Mouse (Mus musculus) heart, embryonic 14.5 days (tissue): ENCODE measurements around the gene Vwf. TPM values are rescaled to one million over a fixed set of nuclear protein-coding genes. Genes with fewer than 3 reads are reported as not detected.

Experiments
- ATAC-seq: fragments of 200-750 bp; cut with Nextera tagmentation; 2 replicates; pipeline ENCODE4 v1.8.0; 2017; ENCODE audit warnings: low read depth, moderate TSS enrichment; ENCODE audit not compliant: insufficient number of reproducible peaks, insufficient read depth, low FRiP score
- H3K27ac ChIP-seq, 2 experiments: fragments of 200-500 bp in 1 of 2; fragments of 300-500 bp in 1 of 2; sonication (generic) in 1 of 2; replicated peaks in 1 of 2; 2 replicates each; pipeline ENCODE4 v1.5.1; 2012 to 2014; ENCODE audit warnings: low read depth in 2 of 2, low read length in 2 of 2, control low read depth in 1 of 2, mild to moderate bottlenecking in 1 of 2, mixed read lengths in 1 of 2; ENCODE audit not compliant: control insufficient read depth in 1 of 2, insufficient read depth in 1 of 2
- H3K27me3 ChIP-seq: fragments of 300-500 bp; sonication (generic); 2 replicates; pipeline ENCODE4 v1.6.1; 2014; ENCODE audit warnings: mild to moderate bottlenecking, low read length, control low read depth; ENCODE audit not compliant: control insufficient read depth, insufficient read depth
- H3K36me3 ChIP-seq: fragments of 300-500 bp; sonication (generic); 2 replicates; pipeline ENCODE4 v1.6.1; 2014; ENCODE audit warnings: mild to moderate bottlenecking, control low read depth, low read length, mixed read lengths; ENCODE audit not compliant: control insufficient read depth, insufficient read depth
- H3K4me1 ChIP-seq, 2 experiments: fragments of 200-500 bp in 1 of 2; fragments of 300-500 bp in 1 of 2; sonication (generic) in 1 of 2; 2 replicates each; pipeline ENCODE4 v1.6.1; 2012 to 2014; ENCODE audit warnings: low read length in 2 of 2, control low read depth in 1 of 2, mixed read lengths in 1 of 2; ENCODE audit not compliant: control insufficient read depth in 2 of 2, insufficient read depth in 2 of 2
- H3K4me2 ChIP-seq: fragments of 300-500 bp; sonication (generic); 2 replicates; pipeline ENCODE4 v1.6.1; 2014; ENCODE audit warnings: mild to moderate bottlenecking, low read length
- H3K4me3 ChIP-seq, 2 experiments: fragments of 200-500 bp in 1 of 2; fragments of 300-500 bp in 1 of 2; sonication (generic) in 1 of 2; 2 replicates each; pipeline ENCODE4 v1.5.1; 2012 to 2014; ENCODE audit warnings: low read length in 2 of 2, mild to moderate bottlenecking in 2 of 2, control low read depth in 1 of 2, low read depth in 1 of 2, moderate library complexity in 1 of 2; ENCODE audit not compliant: control insufficient read depth in 1 of 2, insufficient read depth in 1 of 2
- H3K9ac ChIP-seq: fragments of 300-500 bp; sonication (generic); 2 replicates; pipeline ENCODE4 v1.6.1; 2014; ENCODE audit warnings: mild to moderate bottlenecking, low read length
- H3K9me3 ChIP-seq: fragments of 300-500 bp; sonication (generic); 2 replicates; pipeline ENCODE4 v1.6.1; 2016; ENCODE audit warnings: low read length, control low read depth; ENCODE audit not compliant: control insufficient read depth
- WGBS: fragments of 180-500 bp; shearing (Covaris S2); extraction: QIAGEN DNeasy Blood & Tissue Kit; methylation state at CpG from one replicate; pipeline ENCODE4 v1.1.7; 2014; 5-methylcytosine and 5-hydroxymethylcytosine counted together
- polyA plus RNA-seq: library from polyadenylated mRNA; unstranded; fragments of >200 nt; fragmentation: Nextera tagmentation; extraction: Ambion mirVana; gene quantifications from 2 replicates; pipeline ENCODE4 v1.2.1, GENCODE M21; 2014

The Vwf gene
- polyA plus RNA-seq, 1 experiment from 2014 or later = 27.9 TPM

DNA sequence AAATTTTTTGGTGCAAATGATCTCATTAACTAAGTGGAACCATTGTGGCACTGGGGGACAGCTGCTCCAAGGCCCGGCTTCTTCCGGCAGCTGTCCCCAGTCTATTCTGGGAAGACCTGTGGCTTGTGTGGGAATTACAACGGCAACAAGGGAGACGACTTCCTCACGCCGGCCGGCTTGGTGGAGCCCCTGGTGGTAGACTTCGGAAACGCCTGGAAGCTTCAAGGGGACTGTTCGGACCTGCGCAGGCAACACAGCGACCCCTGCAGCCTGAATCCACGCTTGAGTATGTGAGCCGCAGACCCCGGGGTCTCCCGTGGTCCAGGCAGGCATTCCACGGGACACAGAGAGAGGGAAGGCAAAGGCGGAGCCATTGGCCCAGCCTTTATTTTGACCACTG is 56.7 kb downstream of the Vwf start:
- WGBS = 8% methylated on average over 18 of the region's 18 CpGs
- H3K9ac ChIP-seq = no peak overlapping the region
- H3K4me2 ChIP-seq = peak overlapping the region; percentile 31
- no peak overlapping the region for H3K4me3 ChIP-seq
- H3K4me1 ChIP-seq = peaks cover 0 to 2% of the 10 kb centered on the region in 2 experiments; a peak in 2 of 4 replicates
- no peaks in the 10 kb centered on the region for H3K9me3 ChIP-seq
- H3K27ac ChIP-seq = no peak overlapping the region
- peaks cover 16% of the 10 kb centered on the region; the same call in 1 of the 2 replicates for H3K27me3 ChIP-seq
- no peaks in the 10 kb centered on the region for H3K36me3 ChIP-seq
- peak; percentile 35; the same call in 1 of the 2 replicates for ATAC-seq

DNA sequence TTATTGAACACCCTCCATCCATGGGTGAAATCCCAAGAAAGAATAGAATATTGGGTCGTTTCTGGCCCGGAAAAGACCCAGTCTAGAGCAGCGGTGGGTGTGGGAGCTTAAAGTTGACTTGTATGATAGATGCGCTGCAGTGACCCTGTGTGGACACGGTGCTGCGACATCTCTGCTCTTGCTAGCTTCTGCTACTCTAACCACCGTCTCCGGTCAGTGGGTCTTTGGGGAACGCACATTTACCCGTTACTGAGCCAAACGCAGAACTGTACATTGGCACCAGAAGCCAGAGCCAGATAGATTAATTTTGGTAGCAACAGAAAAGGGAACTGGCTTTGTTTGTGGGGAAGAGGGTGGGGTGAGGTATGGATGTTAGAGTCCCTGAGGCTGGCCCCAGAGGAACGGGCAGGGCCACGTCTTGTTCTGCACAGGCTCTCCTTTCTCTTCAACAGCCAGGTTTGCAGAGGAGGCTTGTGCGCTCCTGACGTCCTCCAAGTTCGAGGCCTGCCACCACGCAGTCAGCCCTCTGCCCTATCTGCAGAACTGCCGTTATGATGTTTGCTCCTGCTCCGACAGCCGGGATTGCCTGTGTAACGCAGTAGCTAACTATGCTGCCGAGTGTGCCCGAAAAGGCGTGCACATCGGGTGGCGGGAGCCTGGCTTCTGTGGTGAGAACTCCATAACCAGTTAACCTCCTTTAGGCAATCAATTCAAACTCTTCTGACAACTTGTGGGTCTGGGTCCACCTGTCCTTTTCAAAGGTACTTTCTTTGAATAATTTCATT is 57.3 kb downstream of the Vwf start:
- no peaks in the 10 kb centered on the region for H3K9me3 ChIP-seq
- H3K4me1 ChIP-seq = peaks cover 0 to 2% of the 10 kb centered on the region in 2 experiments; a peak in 2 of 4 replicates
- no peak overlapping the region for H3K4me3 ChIP-seq
- peaks cover 16% of the 10 kb centered on the region; the same call in 1 of the 2 replicates for H3K27me3 ChIP-seq
- H3K27ac ChIP-seq = no peak overlapping the region
- ATAC-seq = no peak
- peak overlapping the region; percentile 31; the same call in 1 of the 2 replicates for H3K4me2 ChIP-seq
- no peak overlapping the region for H3K9ac ChIP-seq
- H3K36me3 ChIP-seq = no peaks in the 10 kb centered on the region
- WGBS = 81% methylated on average over 26 of the region's 26 CpGs

DNA sequence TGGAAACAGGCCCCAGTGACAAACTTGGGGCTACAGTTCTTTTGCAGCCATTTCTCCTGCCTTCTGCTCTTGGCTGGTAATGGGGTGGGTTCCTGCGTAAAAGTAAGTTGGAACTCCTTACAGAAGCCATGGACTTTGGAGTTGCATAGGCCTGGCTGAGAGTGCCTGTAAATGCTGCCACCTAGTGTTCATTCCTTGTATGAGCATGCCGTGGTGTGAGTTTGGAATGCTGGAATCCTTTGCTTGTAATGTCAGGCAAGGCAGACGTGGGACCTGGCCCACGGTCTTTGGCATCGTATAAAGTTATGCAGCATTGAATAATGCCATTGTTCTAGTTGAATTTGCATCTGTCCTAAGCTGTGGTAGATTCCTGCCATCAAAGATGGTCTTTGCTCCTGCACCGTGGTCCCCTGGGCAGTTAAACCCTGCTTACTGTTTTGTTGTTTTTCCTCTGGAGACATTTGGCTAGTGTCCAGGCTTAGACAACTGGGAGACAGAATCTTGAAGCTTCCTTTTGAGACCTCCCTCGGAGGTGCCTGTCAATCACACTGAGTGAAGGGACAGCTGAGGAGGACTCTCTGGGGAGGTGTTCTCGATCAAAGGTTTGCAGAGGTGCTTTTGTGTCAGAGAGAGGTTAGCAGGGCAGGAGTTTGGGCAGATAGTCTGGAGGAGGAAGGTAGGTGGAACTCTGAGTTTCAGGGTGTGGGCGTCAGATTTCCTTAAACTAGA is 58.1 kb downstream of the Vwf start:
- Histone ChIP-seq H3K36me3 (no peaks in the 10 kb centered on the region), H3K9ac (no peak overlapping the region), H3K27ac (no peak overlapping the region), H3K9me3 (no peaks in the 10 kb centered on the region), H3K27me3 (peaks cover 16% of the 10 kb centered on the region; the same call in 1 of the 2 replicates), H3K4me1 (peaks cover 0 to 2% of the 10 kb centered on the region in 2 experiments; a peak in 2 of 4 replicates), H3K4me3 (no peak overlapping the region), H3K4me2 (no peak overlapping the region)
- 18% methylated on average over 9 of the region's 9 CpGs for WGBS
- 0 out of 2 replicates have a peak, but pooled peaks have one; percentile 31 for ATAC-seq

DNA sequence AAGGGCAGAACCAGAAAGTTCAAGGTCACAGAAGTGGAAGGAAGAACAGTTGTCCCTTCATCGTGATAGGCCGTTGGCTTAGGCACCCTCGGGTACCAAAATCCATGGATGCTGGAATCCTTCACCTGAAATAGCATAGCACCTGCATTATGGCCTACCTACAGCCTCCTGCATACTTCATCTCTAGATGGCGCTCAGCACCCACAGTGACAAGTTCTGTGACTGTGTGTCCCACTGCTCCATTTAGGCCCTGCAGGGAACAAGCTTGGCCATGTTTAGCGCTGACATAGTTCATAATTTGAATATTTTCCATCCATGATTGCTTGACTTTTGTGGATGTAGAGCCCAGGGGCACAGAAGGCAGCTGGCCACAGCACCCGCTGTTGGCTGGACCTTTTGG is 62.5 kb downstream of the Vwf start:
- H3K4me2 ChIP-seq = no peak overlapping the region
- H3K27me3 ChIP-seq = peaks cover 12% of the 10 kb centered on the region; the same call in 1 of the 2 replicates
- no peaks in the 10 kb centered on the region for H3K9me3 ChIP-seq
- no peak overlapping the region for H3K9ac ChIP-seq
- H3K27ac ChIP-seq = no peak overlapping the region
- no peak for ATAC-seq
- H3K36me3 ChIP-seq = no peaks in the 10 kb centered on the region
- no peak overlapping the region for H3K4me3 ChIP-seq
- no peaks in the 10 kb centered on the region for H3K4me1 ChIP-seq
- WGBS = 58% methylated on average over 6 of the region's 6 CpGs

DNA sequence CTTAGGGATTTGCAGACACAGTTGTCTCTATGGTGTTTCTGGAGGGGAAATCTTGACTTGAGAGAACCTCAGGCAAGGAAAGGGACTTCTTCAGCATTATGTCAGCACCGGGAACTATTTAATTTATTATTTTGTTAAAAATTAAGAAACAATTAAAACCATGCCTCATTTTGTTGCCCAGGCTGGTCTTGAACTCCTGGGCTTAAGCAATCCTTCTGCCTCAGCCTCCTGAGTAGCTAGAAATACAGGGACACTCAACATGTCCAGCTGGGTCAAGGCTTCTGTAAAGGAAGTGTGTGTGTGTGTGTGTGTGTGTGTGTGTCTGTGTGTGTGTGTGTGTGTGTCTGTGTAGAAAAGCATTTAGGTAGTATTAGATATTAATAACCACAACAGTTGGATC is 71.3 kb downstream of the Vwf start:
- Histone ChIP-seq H3K36me3 (no peaks in the 10 kb centered on the region), H3K27me3 (peaks cover 3% of the 10 kb centered on the region; the same call in 1 of the 2 replicates), H3K27ac (no peak overlapping the region), H3K9me3 (no peaks in the 10 kb centered on the region), H3K4me2 (no peak overlapping the region), H3K4me3 (no peak overlapping the region), H3K4me1 (no peaks in the 10 kb centered on the region), H3K9ac (no peak overlapping the region)
- 88% methylated on average over 1 of the region's 1 CpGs for WGBS
- ATAC-seq = no peak

DNA sequence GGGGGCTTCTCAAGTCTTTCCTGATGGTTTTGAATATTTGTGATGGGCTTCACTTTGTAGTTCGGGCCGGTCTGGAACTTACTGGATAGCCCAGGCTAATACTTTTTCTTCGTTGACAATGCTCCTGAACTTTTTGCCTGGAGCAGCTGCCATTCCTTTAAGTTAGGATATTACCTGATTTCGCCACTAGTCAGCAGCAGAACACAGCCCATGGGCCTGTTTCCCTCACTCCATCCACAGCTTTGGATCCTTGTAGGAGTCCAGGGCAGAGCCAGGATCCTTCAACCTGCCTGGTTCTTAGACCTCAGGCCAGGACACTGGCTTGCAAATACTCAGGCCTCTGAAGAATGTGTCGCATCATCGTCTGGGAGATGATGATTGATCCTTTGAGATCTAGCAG is 74.2 kb downstream of the Vwf start:
- no peak for ATAC-seq

DNA sequence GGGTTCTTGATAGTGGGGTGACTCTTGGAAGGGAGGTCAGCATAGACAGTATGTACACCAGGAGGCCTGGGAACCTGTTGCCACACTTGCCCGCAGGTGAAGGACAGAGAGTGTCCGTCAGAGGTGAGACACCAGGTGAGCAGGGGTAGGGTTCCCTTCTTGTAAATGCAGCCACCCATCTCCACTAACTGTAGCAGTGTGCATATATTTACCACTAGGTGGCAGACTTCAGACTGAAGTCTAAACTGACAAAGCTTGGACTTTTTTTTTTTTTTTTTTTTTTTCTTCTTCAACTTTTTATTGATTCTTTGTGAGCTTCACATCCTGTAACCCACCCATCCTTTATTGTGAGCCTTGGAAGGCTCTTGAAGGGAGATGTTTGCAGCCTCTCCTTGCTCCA is 75.9 kb downstream of the Vwf start:
- no peak for ATAC-seq
- no peak overlapping the region for H3K27ac ChIP-seq
- no peaks in the 10 kb centered on the region for H3K36me3 ChIP-seq
- H3K27me3 ChIP-seq = peaks cover 3% of the 10 kb centered on the region; the same call in 1 of the 2 replicates
- no peak overlapping the region for H3K4me3 ChIP-seq
- H3K4me1 ChIP-seq = no peaks in the 10 kb centered on the region
- no peaks in the 10 kb centered on the region for H3K9me3 ChIP-seq
- 50% methylated on average over 2 of the region's 2 CpGs for WGBS
- no peak overlapping the region for H3K4me2 ChIP-seq
- no peak overlapping the region for H3K9ac ChIP-seq

More for the DNA sequence above, 74.2 kb downstream of the Vwf start:
- no peaks in the 10 kb centered on the region for H3K36me3 ChIP-seq
- H3K27ac ChIP-seq = no peak overlapping the region
- H3K27me3 ChIP-seq = peaks cover 3% of the 10 kb centered on the region; the same call in 1 of the 2 replicates
- H3K4me2 ChIP-seq = no peak overlapping the region
- no peak overlapping the region for H3K4me3 ChIP-seq
- no peaks in the 10 kb centered on the region for H3K4me1 ChIP-seq
- WGBS = 38% methylated on average over 6 of the region's 6 CpGs
- no peaks in the 10 kb centered on the region for H3K9me3 ChIP-seq
- no peak overlapping the region for H3K9ac ChIP-seq
